19 mouse cellular contexts compared by ENCODE assay signal in genomic region chr12:44492759-44493479, GRCm38 (mm10).
A peak's percentile ranks its signal among the peaks of the same experiment; 100 is the strongest.
DNase-seq lines count a peak whose midpoint lies in the region; ATAC-seq and TF ChIP-seq lines count a peak whose summit lies in the region.
"Had no signal": no experiment of that assay in that cellular context is flagged by ENCODE, and none has a peak within 500 bp of the region (broad histone marks: within the 10 kb centered on the region; RNA-seq: fewer than 3 reads in every experiment).

No protein-coding gene starts in this region.

- no peaks in the 10 kb centered on the region for H3K4me1 ChIP-seq in hindbrain, postnatal 0 days (ENCODE audit: insufficient read depth, low read length)
- no peaks in the 10 kb centered on the region for H3K4me1 ChIP-seq in hindbrain, embryonic 14.5 days (replicated peaks; ENCODE audit: control insufficient read depth, insufficient read depth, low read length)
- H3K4me1 ChIP-seq in ES-E14 (ENCODE audit: control insufficient read depth in 2 of 2, insufficient read depth in 2 of 2, low read length in 2 of 2, poor library complexity in 1 of 2) = peaks cover 0 to 2% of the 10 kb centered on the region in 2 experiments; a peak in 1 of 4 replicates
- H3K4me1 ChIP-seq: heart, embryonic 13.5 days; limb, embryonic 10.5 days; liver, embryonic 12.5 days had no signal

- H3K4me3 ChIP-seq in hindbrain, postnatal 0 days (ENCODE audit: low read length) = no peak overlapping the region
- H3K4me3 ChIP-seq in hindbrain, embryonic 14.5 days (replicated peaks; ENCODE audit: low read length) = no peak overlapping the region
- H3K4me3 ChIP-seq in ES-E14 (ENCODE audit: insufficient read depth in 1 of 2, low read depth in 1 of 2, low read length in 2 of 2, poor library complexity in 1 of 2, severe bottlenecking in 1 of 2) = no peak overlapping the region
- H3K4me3 ChIP-seq: heart, embryonic 13.5 days; limb, embryonic 10.5 days; liver, embryonic 12.5 days had no signal

- H3K36me3 ChIP-seq in hindbrain, postnatal 0 days (ENCODE audit: insufficient read depth, low read length) = no peaks in the 10 kb centered on the region
- no peaks in the 10 kb centered on the region for H3K36me3 ChIP-seq in hindbrain, embryonic 14.5 days (replicated peaks; ENCODE audit: control insufficient read depth, insufficient read depth)
- no peaks in the 10 kb centered on the region for H3K36me3 ChIP-seq in ES-E14 (ENCODE audit: control insufficient read depth, insufficient read depth, low read length, poor library complexity, severe bottlenecking)
- H3K36me3 ChIP-seq: heart, embryonic 13.5 days; limb, embryonic 10.5 days; liver, embryonic 12.5 days had no signal

- no peak for DNase-seq in hindbrain, postnatal 0 days (ENCODE audit: low spot score)
- no peak for DNase-seq in hindbrain, embryonic 14.5 days (ENCODE audit: low spot score)
- DNase-seq in ES-E14 (ENCODE audit: low read depth, low spot score) = peak; percentile 53
- peak; percentile 30 for DNase-seq in embryo, embryonic 10.5 days (ENCODE audit: low spot score)
- peak; percentile 49 for DNase-seq in lung, postnatal 10 days
- no peak for DNase-seq in adrenal gland, postnatal 25 days
- DNase-seq in right cerebral cortex, adult 2 months (ENCODE audit: low spot score in 2 of 2) = no peak
- DNase-seq: adrenal gland, adult 2 months; B cell, adult 2 months; cerebellum, adult 2 months; forebrain, postnatal 0 days; heart, postnatal 36 days; kidney, adult 2 months; kidney, postnatal 14 days had no signal

- no peak overlapping the region for H3K9ac ChIP-seq in hindbrain, postnatal 0 days (replicated peaks; ENCODE audit: low read length)
- H3K9ac ChIP-seq in hindbrain, embryonic 14.5 days = no peak overlapping the region
- H3K9ac ChIP-seq in ES-E14 (ENCODE audit: insufficient read depth, low read depth, low read length, poor library complexity, severe bottlenecking) = no peak overlapping the region
- H3K9ac ChIP-seq: forebrain, postnatal 0 days; heart, embryonic 13.5 days; liver, embryonic 12.5 days had no signal

- H3K4me2 ChIP-seq in hindbrain, postnatal 0 days (ENCODE audit: low read depth, low read length) = no peak overlapping the region
- H3K4me2 ChIP-seq in hindbrain, embryonic 14.5 days (replicated peaks) = no peak overlapping the region
- H3K4me2 ChIP-seq: heart, embryonic 13.5 days; liver, embryonic 12.5 days had no signal

- TF ChIP-seq CTCF in hindbrain, postnatal 0 days (IDR thresholded peaks at IDR 0.05; ENCODE audit: low read depth) = no peak

- no peak for ATAC-seq in hindbrain, postnatal 0 days
- no peak for ATAC-seq in hindbrain, embryonic 14.5 days (ENCODE audit: low FRiP score)
- ATAC-seq in megakaryocyte-erythroid progenitor cell, adult 5-6 weeks (replicated peaks; ENCODE audit: low FRiP score, low TSS enrichment, poor library complexity, severe bottlenecking) = no peak
- ATAC-seq: forebrain, postnatal 0 days; liver, embryonic 12.5 days had no signal

- 0 out of 2 replicates have a peak overlapping the region, but pooled peaks have one; percentile 8 for H3K27ac ChIP-seq in hindbrain, postnatal 0 days
- H3K27ac ChIP-seq in hindbrain, embryonic 14.5 days = no peak overlapping the region; the same call in 1 of the 2 replicates
- no peak overlapping the region; the same call in 1 of the 2 replicates for H3K27ac ChIP-seq in ES-E14 (ENCODE audit: insufficient read depth, low read depth, low read length, poor library complexity, severe bottlenecking)
- H3K27ac ChIP-seq: heart, embryonic 13.5 days; limb, embryonic 10.5 days; liver, embryonic 12.5 days; stomach, postnatal 0 days had no signal

- no peaks in the 10 kb centered on the region for H3K27me3 ChIP-seq in hindbrain, postnatal 0 days (ENCODE audit: insufficient read depth, low read length)
- H3K27me3 ChIP-seq in hindbrain, embryonic 14.5 days (ENCODE audit: control insufficient read depth, insufficient read depth, low read length) = no peaks in the 10 kb centered on the region
- H3K27me3 ChIP-seq: heart, embryonic 13.5 days; liver, embryonic 12.5 days had no signal

- 34% methylated on average over 5 of the region's 5 CpGs for WGBS in hindbrain, postnatal 0 days
- WGBS in hindbrain, embryonic 14.5 days = 34% methylated on average over 5 of the region's 5 CpGs

- in situ Hi-C loops in ES-E14 (cut with MboI; ENCODE audit: low sequenced_read_pairs in 2 of 2, unreplicated experiment in 2 of 2) = no loop called here

- no peaks in the 10 kb centered on the region for H3K9me3 ChIP-seq in hindbrain, postnatal 0 days (ENCODE audit: low read length)
- no peaks in the 10 kb centered on the region for H3K9me3 ChIP-seq in hindbrain, embryonic 14.5 days (ENCODE audit: control insufficient read depth, low read length)
- no peaks in the 10 kb centered on the region for H3K9me3 ChIP-seq in ES-E14 (ENCODE audit: control insufficient read depth, insufficient read depth, low read depth, low read length)
- H3K9me3 ChIP-seq: heart, embryonic 13.5 days; limb, embryonic 10.5 days; liver, embryonic 12.5 days had no signal

TF ChIP-seq in ES-E14, 5 proteins besides CTCF, POLR2A, EP300 and RAD21:
- no peak for TF ChIP-seq HCFC1 (IDR thresholded peaks at IDR 0.05; ENCODE audit: borderline replicate concordance, insufficient read depth, low read length)

Comparison
In these comparisons a context has a peak if more than half of its experiments do, and no peak if none do; other contexts are left out.
1. DNase-seq: peak in ES-E14 (single experiment), embryo, embryonic 10.5 days (single experiment) and lung, postnatal 10 days (single experiment); none in hindbrain, postnatal 0 days (single experiment), hindbrain, embryonic 14.5 days (single experiment), adrenal gland, postnatal 25 days (single experiment) and right cerebral cortex, adult 2 months (0 of 2).